Mouse (Mus musculus) thymus, adult 2 months (tissue): ENCODE measurements at regions not wholly inside any gene's neighbourhood (a gene's known extent, or its start where the extent isn't known, plus 50 kb on each side); places are given as distances from the start of the nearest gene placed in this dataset.

Experiments used
- CTCF ChIP-seq: fragments of 200-500 bp; IDR thresholded peaks from 2 replicates; pipeline ENCODE4 v1.5.1; 2012; ENCODE audit warnings: mild to moderate bottlenecking, control low read depth, low read length, moderate library complexity, borderline replicate concordance; ENCODE audit not compliant: control insufficient read depth, poor library complexity, insufficient read depth; ENCODE audit errors: extremely low read depth
- POLR2A ChIP-seq: fragments of 200-500 bp; IDR thresholded peaks from 2 replicates; pipeline ENCODE4 v1.6.1; 2012; ENCODE audit warnings: mild to moderate bottlenecking, low read length, control low read depth, moderate library complexity; ENCODE audit not compliant: control insufficient read depth, poor library complexity, insufficient read depth; ENCODE audit errors: extremely low read depth

- TF ChIP-seq POLR2A (no peak), CTCF (no peak)
These were observed 97.3 kb upstream of the Gdf10 start for GRCm38 (mm10) chr14:33826003-33826644.
